Mouse (Mus musculus): ENCODE data around the gene Nelfcd.

GRCm38 (mm10) chr2:174439450-174439838, 23.8 kb downstream of the Nelfcd start:
- TF ChIP-seq GATA1 (IDR thresholded peaks at IDR 0.05; ENCODE audit: low read length), result no peak
- no peak for TF ChIP-seq TAL1 (IDR thresholded peaks at IDR 0.05; ENCODE audit: low read length)

Data from erythroblast, embryonic 14.5 days (primary cell).